Mouse (Mus musculus) gastrocnemius, postnatal 10 days (tissue): ENCODE data around the gene Nemp1. TPM values are rescaled to one million over a fixed set of nuclear protein-coding genes. Genes with fewer than 3 reads are reported as not detected.

Experiments
- total RNA-seq, 2 experiments: library from RNA; stranded (reverse); gene quantifications; 2 replicates each; pipeline ENCODE4 v1.2.3; 2021

Gene Nemp1
- total RNA-seq, 2 experiments from 2014 or later = 2.8 to 5.3 TPM

Other genes starting within 250 kb of the Nemp1 start
- gene Stac3, start 165.2 kb upstream of the Nemp1 start, total RNA-seq = 100 to 1,000 TPM; 272 to 307 TPM
- 10 to 100 TPM; 20.5 to 24.2 TPM for gene Ndufa4l2, start 151.9 kb upstream of the Nemp1 start, total RNA-seq
- 10 to 100 TPM; 30.5 to 33.4 TPM for gene Shmt2, start 144.5 kb upstream of the Nemp1 start, total RNA-seq
- 1 to 10 TPM; 1.6 to 1.9 TPM for gene Nxph4, start 132.3 kb upstream of the Nemp1 start, total RNA-seq
- gene Lrp1, start 45.8 kb upstream of the Nemp1 start, total RNA-seq = 100 to 1,000 TPM; 105 to 132 TPM
- 10 to 100 TPM; 15.8 to 24.4 TPM for gene Stat6, start 23.9 kb upstream of the Nemp1 start, total RNA-seq
- gene Nab2, start 1.7 kb downstream of the Nemp1 start, total RNA-seq = 10 to 100 TPM in 1 of 2 experiments, 1 to 10 TPM in 1; 7.0 to 13.2 TPM
- under 1 TPM; 0.21 to 0.54 TPM for gene Myo1a, start 38.3 kb downstream of the Nemp1 start, total RNA-seq
- under 1 TPM in 1 of 2 experiments, not detected in 1; 0.38 TPM for gene Tac2, start 57.6 kb downstream of the Nemp1 start, total RNA-seq
- gene Zbtb39, start 72.6 kb downstream of the Nemp1 start, total RNA-seq = 1 to 10 TPM; 5.9 to 6.0 TPM
- under 1 TPM; 0.38 to 0.47 TPM for gene Gpr182, start 84.8 kb downstream of the Nemp1 start, total RNA-seq
- gene Rdh1, start 92.8 kb downstream of the Nemp1 start, total RNA-seq = under 1 TPM; 0.09 to 0.11 TPM
- under 1 TPM in 1 of 2 experiments, not detected in 1; 0.34 TPM for gene Rdh16f1, start 92.9 kb downstream of the Nemp1 start, total RNA-seq
- under 1 TPM in 1 of 2 experiments, not detected in 1; 0.56 TPM for gene Rdh9, start 109.5 kb downstream of the Nemp1 start, total RNA-seq
- under 1 TPM in 1 of 2 experiments, not detected in 1; 0.09 TPM for gene Rdh16, start 134.3 kb downstream of the Nemp1 start, total RNA-seq
- not detected for gene Rdh19, start 183.0 kb downstream of the Nemp1 start, total RNA-seq
- gene Rdh16f2, start 199.6 kb downstream of the Nemp1 start, total RNA-seq = not detected
- under 1 TPM in 1 of 2 experiments, not detected in 1; 0.23 TPM for gene Rdh7, start 221.9 kb downstream of the Nemp1 start, total RNA-seq
- not detected for gene Sdr9c7, start 231.6 kb downstream of the Nemp1 start, total RNA-seq